Mouse (Mus musculus): Measurements from ENCODE around the gene Gjc1. TPM values are rescaled to one million over a fixed set of nuclear protein-coding genes. Genes with fewer than 3 reads are reported as not detected.

Gene Gjc1
- polyA plus RNA-seq, 1 experiment from 2014 or later, result 81.9 TPM

DNA sequence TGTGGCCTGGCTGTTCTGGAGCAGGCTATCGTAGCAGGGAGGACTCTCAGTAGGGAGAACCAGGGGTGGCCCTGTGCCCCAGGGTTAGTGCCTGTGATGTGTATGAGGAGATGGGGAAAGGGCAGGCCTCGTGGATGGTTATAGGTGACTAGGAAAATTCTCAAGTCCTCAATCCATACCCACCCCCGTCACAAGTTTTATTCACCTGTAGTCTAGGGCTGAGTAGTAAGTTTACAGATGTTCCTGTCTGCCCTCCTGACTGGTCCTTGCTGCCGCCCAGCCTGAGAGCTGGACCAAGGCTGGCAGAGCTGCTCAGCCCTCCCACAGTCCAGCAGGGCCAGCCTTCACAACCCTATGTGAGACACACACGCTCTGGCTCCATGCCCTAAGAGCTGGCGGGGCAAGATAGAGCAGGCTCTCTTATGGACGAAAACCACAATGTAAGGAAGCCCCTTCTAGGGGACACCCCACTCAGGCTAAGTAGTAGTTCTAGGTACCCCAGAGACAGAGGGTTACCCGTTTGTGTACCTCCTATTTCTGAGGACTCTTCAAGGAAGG is 40.3 kb downstream of the Gjc1 start:
- H3K36me3 ChIP-seq, result peaks cover 14% of the 10 kb centered on the region
- 80% methylated on average over 8 of the region's 8 CpGs for WGBS
- no peak overlapping the region; the same call in 1 of the 2 replicates for H3K9ac ChIP-seq
- H3K9me3 ChIP-seq, result no peaks in the 10 kb centered on the region
- ATAC-seq (ENCODE audit: insufficient number of reproducible peaks, insufficient read depth, low FRiP score, low TSS enrichment, low read depth), result no peak
- no peak overlapping the region for H3K4me2 ChIP-seq
- no peak overlapping the region for H3K27ac ChIP-seq
- peaks cover 39% of the 10 kb centered on the region for H3K4me1 ChIP-seq
- no peaks in the 10 kb centered on the region; the same call in 1 of the 2 replicates for H3K27me3 ChIP-seq
- H3K4me3 ChIP-seq, result no peak overlapping the region

DNA sequence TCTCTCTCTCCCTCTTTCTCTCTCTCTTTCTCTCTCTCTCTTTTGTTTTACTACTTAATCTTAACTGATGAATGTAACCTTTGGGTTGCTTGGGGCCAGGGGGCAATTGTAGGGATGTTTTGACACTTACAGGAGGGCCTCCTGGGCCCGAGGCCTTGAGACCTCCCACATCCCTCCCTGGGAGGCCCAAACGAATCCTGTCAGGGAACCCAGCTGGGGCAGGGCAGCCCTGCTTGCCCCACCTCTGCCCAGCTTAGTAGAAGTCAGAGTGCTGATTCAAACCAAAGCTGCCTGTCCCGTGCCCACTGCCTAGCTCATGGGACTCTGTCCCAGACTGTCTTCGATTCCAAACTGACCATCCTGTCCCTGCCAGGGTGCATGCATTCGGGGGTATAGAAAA is 40.9 kb downstream of the Gjc1 start:
- Histone ChIP-seq H3K27me3 (no peaks in the 10 kb centered on the region; the same call in 1 of the 2 replicates), H3K9me3 (no peaks in the 10 kb centered on the region), H3K9ac (peak overlapping the region; percentile 64; the same call in 1 of the 2 replicates), H3K4me2 (no peak overlapping the region), H3K27ac (peak overlapping the region; percentile 39; the same call in 1 of the 2 replicates), H3K36me3 (peaks cover 14% of the 10 kb centered on the region), H3K4me3 (no peak overlapping the region), H3K4me1 (peaks cover 39% of the 10 kb centered on the region)
- WGBS, result 31% methylated on average over 5 of the region's 5 CpGs
- ATAC-seq (ENCODE audit: insufficient number of reproducible peaks, insufficient read depth, low FRiP score, low TSS enrichment, low read depth), result no peak

DNA sequence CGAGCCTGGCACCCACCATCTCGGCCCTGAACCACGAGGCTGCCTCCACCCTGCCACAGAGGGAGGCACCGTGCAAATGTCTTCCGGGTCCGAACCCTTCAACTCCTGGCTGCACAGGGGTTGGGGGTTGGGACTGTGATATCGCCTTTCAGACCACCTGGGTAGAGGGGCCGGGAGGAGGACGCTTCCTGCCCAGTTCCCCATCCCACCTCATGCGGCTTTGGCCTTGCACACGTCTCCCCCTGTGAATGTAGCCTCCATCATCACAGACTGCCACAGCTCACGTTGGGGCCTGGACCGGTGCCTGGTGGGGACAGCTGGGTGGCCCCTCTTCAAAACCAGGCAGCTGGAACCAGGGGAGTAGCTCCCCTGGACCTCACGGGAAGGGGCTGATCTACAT is 41.3 kb downstream of the Gjc1 start:
- ATAC-seq (ENCODE audit: insufficient number of reproducible peaks, insufficient read depth, low FRiP score, low TSS enrichment, low read depth), result no peak
- no peaks in the 10 kb centered on the region for H3K9me3 ChIP-seq
- WGBS, result 11% methylated on average over 14 of the region's 14 CpGs
- H3K27me3 ChIP-seq, result no peaks in the 10 kb centered on the region; the same call in 1 of the 2 replicates
- peak overlapping the region; percentile 40 for H3K27ac ChIP-seq
- peaks cover 39% of the 10 kb centered on the region for H3K4me1 ChIP-seq
- peaks cover 14% of the 10 kb centered on the region for H3K36me3 ChIP-seq
- H3K9ac ChIP-seq, result peak overlapping the region; percentile 64
- peak overlapping the region; percentile 57 for H3K4me2 ChIP-seq
- peak overlapping the region; percentile 35 for H3K4me3 ChIP-seq

DNA sequence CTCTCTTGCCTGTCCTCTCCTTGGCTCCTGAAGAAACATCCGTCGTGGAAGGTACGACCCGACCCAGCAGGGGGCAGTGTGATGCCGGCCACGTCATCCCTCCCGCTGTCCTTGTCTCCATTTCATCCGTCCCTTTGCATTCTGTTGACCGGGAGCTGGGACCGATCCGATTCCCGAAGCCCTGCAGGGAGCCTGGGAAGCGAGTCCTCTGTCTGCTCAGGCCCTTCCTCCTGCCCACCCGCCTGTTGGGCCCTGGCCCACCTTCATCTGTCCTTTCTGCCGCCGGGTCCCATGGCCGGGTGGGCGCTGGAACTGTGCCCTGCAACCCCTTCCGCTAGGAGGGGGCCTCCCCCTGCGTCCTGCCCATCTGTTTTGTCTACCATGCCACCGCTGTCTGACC is 41.9 kb downstream of the Gjc1 start:
- Histone ChIP-seq H3K4me2 (peak overlapping the region; percentile 57), H3K9me3 (no peaks in the 10 kb centered on the region), H3K27me3 (no peaks in the 10 kb centered on the region), H3K27ac (peak overlapping the region; percentile 40; the same call in 1 of the 2 replicates), H3K4me3 (peak overlapping the region; percentile 35), H3K4me1 (peaks cover 40% of the 10 kb centered on the region), H3K9ac (peak overlapping the region; percentile 64), H3K36me3 (peaks cover 14% of the 10 kb centered on the region)
- WGBS, result 24% methylated on average over 21 of the region's 21 CpGs
- ATAC-seq (ENCODE audit: insufficient number of reproducible peaks, insufficient read depth, low FRiP score, low TSS enrichment, low read depth), result no peak

DNA sequence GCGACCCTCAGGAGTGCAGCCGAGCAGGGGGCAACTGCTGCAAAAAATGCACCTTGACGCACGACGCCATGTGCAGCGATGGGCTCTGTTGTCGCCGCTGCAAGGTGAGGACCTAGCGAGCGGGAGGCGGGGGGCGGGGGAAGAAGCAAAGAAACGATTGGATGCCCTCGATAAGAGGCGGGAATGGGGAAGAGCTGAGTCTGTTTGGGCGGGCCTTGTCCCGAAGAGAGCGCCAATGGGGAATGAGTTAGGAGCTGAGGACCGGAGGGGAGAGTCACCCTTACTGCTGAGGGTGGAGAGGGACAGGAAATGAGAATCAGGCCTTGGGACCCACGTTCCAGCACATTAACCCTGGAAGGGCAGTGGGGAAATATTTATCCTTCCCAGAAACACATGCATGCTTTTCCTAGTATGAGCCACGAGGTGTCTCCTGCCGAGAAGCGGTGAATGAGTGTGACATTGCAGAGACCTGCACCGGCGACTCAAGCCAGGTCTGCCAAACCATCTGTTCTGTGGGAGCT is 44.8 kb downstream of the Gjc1 start:
- peaks cover 14% of the 10 kb centered on the region for H3K36me3 ChIP-seq
- H3K4me1 ChIP-seq, result peaks cover 57% of the 10 kb centered on the region
- H3K4me3 ChIP-seq, result peak overlapping the region; percentile 62
- peaks cover 4% of the 10 kb centered on the region; the same call in 1 of the 2 replicates for H3K27me3 ChIP-seq
- no peaks in the 10 kb centered on the region for H3K9me3 ChIP-seq
- peak; percentile 85 for ATAC-seq (ENCODE audit: insufficient number of reproducible peaks, insufficient read depth, low FRiP score, low TSS enrichment, low read depth)
- H3K27ac ChIP-seq, result peak overlapping the region; percentile 97
- H3K9ac ChIP-seq, result peak overlapping the region; percentile 82
- under 1% methylated on average over 25 of the region's 25 CpGs for WGBS
- peak overlapping the region; percentile 80 for H3K4me2 ChIP-seq

DNA sequence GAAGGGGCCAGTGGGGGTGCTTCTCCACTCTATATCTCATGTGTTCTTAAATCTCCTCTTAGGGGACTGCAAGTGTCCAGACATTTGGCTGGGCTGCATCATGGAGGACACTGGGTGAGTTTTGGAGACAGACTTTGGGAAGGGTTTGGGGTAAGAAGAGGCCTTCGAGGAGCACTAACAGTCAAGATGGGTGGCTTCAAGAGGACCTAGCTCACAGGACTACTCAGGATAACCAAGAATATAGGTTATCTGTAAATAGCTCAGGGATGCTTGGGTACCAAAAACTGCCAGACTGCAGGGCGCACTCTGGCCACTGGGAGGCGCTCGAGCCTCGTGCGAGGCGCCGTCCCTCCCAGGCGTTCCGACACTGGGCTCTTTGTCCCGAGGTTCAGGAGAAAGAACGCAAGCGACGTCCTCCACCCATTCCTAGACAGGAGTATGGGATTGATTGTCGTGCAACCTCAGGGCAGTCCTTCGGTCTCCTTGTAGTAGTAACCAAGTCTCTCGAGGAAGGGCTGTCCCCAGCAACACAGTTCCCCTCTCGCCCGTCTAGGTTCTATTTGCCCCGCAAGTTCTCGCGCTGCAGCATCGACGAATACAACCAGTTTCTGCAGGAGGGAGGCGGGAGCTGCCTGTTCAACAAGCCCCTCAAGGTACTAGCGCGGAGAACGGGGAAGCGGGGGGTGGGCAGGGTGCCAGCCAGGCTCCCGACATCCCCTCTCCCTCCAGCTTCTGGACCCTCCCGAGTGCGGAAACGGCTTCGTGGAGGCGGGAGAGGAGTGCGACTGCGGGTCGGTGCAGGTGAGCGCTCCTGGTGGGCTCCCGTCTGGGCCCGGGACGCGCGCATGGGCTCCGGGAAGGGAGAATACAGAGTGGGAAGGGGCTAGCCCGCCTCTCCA is 45.5 kb downstream of the Gjc1 start:
- H3K27ac ChIP-seq, result peak overlapping the region; percentile 97
- H3K4me2 ChIP-seq, result peak overlapping the region; percentile 80
- peaks cover 14% of the 10 kb centered on the region for H3K36me3 ChIP-seq
- peaks cover 4% of the 10 kb centered on the region; the same call in 1 of the 2 replicates for H3K27me3 ChIP-seq
- no peaks in the 10 kb centered on the region for H3K9me3 ChIP-seq
- under 1% methylated on average over 46 of the region's 46 CpGs for WGBS
- peak; percentile 33 for ATAC-seq (ENCODE audit: insufficient number of reproducible peaks, insufficient read depth, low FRiP score, low TSS enrichment, low read depth)
- H3K4me3 ChIP-seq, result peak overlapping the region; percentile 62
- H3K9ac ChIP-seq, result peak overlapping the region; percentile 82
- peaks cover 50% of the 10 kb centered on the region for H3K4me1 ChIP-seq

DNA sequence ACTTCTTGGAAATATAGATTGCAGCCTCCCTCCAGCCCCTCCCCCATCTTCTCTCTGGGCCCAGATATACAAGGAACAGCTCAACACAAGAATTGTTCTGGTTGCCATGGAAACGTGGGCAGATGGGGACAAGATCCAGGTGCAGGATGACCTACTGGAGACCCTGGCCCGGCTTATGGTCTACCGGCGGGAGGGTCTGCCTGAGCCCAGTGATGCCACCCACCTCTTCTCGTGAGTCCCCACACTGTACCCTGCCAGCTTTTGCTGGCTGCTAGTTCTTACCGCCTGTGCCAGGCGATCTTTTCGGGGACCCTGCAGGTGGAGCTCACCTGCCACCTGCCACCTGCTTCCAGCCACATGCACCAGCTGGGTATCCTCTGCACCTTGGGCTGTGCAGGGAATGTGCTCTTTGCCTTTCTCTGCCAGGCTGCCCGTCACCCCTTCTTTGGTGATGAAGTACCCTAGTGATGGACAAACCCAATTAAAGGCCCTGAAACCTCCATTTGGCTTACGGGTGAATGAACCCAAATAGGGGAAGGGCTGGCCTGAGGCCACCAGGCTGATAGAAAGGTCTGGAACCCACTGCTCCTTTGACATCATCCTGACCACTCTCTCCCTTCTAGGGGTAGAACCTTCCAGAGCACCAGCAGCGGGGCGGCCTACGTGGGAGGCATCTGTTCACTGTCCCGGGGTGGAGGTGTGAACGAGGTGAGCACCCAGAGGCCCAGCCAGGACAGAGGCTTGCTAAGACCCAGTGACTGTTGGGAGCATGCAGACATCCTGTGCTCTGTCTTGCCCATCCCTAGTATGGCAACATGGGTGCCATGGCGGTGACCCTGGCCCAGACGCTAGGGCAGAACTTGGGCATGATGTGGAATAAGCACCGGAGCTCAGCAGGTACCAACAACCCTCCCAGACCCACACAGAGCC is 46.5 kb downstream of the Gjc1 start:
- no peak overlapping the region for H3K9ac ChIP-seq
- H3K4me2 ChIP-seq, result peak overlapping the region; percentile 80; the same call in 1 of the 2 replicates
- H3K27ac ChIP-seq, result no peak overlapping the region
- ATAC-seq (ENCODE audit: insufficient number of reproducible peaks, insufficient read depth, low FRiP score, low TSS enrichment, low read depth), result no peak
- peaks cover 4% of the 10 kb centered on the region; the same call in 1 of the 2 replicates for H3K27me3 ChIP-seq
- H3K36me3 ChIP-seq, result peaks cover 14% of the 10 kb centered on the region
- H3K4me3 ChIP-seq, result no peak overlapping the region
- H3K4me1 ChIP-seq, result peaks cover 42% of the 10 kb centered on the region
- 67% methylated on average over 18 of the region's 18 CpGs for WGBS
- H3K9me3 ChIP-seq, result no peaks in the 10 kb centered on the region

DNA sequence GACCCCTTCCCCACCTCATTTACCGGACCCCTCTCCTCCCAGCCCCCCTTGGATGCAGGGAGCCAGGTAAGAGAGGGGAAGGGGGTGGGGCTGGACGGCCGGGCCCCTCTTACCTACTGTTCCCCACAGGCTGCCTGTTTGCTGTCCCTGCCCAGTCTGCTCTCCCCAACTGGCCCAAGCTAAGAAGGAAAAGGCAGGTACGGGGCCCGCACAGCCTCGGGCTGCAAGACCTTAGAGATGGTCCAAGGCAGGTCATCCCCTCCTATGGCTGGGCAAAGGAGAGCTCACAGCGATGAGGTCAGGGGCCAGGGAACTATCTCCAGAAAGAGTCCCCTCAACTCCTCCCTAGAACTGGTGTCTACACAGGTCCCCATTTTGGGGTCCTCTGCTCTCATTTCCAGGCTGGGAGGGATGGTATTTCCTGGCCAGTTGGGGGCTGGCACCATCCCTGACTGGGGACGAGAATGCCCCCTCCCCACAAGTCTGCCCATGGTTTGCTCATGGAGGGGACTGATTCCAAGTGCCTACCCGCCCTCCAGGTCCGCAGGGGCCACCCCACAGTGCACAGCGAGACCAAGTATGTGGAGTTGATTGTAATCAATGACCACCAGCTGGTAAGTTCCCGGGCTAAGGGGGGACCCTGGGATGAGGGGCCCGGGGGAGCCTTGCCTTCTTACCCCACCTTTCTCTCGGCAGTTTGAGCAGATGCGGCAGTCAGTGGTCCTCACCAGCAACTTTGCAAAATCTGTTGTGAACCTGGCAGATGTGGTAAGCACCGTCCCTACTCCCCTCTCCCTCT is 47.4 kb downstream of the Gjc1 start:
- Histone ChIP-seq H3K27ac (no peak overlapping the region), H3K9ac (no peak overlapping the region), H3K27me3 (peaks cover 4% of the 10 kb centered on the region; the same call in 1 of the 2 replicates), H3K4me2 (no peak overlapping the region), H3K4me1 (peaks cover 37% of the 10 kb centered on the region), H3K4me3 (no peak overlapping the region), H3K9me3 (no peaks in the 10 kb centered on the region), H3K36me3 (peaks cover 12% of the 10 kb centered on the region)
- 21% methylated on average over 16 of the region's 16 CpGs for WGBS
- no peak for ATAC-seq (ENCODE audit: insufficient number of reproducible peaks, insufficient read depth, low FRiP score, low TSS enrichment, low read depth)

DNA sequence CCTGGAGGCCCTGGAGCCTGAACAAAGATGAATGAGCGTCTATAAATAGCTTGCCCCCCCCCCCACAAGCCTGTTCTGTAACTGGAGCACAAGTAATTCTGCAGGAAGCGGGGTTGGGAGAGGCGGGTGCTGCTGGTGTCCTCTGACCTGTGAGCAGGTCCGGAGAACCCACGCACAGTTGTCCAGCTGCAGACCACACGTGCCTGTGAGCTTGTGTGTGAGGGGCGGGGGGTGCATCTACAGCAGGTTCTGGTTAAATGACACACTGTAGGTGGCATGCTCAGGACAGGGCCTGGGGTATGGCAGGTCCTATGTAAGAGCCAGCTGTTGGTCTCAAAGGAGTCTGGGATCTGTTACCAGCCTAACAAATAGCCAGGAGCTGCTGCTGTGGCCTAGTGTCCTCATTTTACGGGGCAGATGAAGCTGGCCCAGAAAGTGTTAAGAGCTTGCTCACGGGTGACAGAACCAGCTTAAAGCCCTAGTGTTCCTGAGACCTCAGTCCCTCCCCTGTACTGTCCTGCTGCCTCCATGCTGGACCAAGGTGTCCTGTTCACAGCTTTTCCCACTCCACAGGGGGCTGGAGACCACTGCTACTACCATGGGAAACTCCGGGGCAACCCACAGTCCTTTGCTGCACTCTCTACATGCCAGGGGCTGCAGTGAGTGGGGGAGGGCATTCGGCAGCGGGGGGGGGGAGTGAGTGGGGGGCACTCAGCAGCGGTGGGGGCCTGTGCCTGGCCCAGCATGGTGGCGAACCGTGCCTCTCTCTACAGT is 48.7 kb downstream of the Gjc1 start:
- H3K36me3 ChIP-seq, result no peaks in the 10 kb centered on the region
- no peak for ATAC-seq (ENCODE audit: insufficient number of reproducible peaks, insufficient read depth, low FRiP score, low TSS enrichment, low read depth)
- peaks cover 36% of the 10 kb centered on the region for H3K4me1 ChIP-seq
- H3K4me2 ChIP-seq, result no peak overlapping the region
- peaks cover 4% of the 10 kb centered on the region; the same call in 1 of the 2 replicates for H3K27me3 ChIP-seq
- no peaks in the 10 kb centered on the region for H3K9me3 ChIP-seq
- 0 out of 2 replicates have a peak overlapping the region, but pooled peaks have one; percentile 16 for H3K27ac ChIP-seq
- peak overlapping the region; percentile 36 for H3K9ac ChIP-seq
- H3K4me3 ChIP-seq, result no peak overlapping the region
- 28% methylated on average over 15 of the region's 15 CpGs for WGBS
